Mouse (Mus musculus): ENCODE data around the gene Yif1b.

- TF ChIP-seq CTCF (IDR thresholded peaks at IDR 0.05; ENCODE audit: low read depth) (no peak), EP300 (IDR thresholded peaks at IDR 0.05; ENCODE audit: low read depth) (no peak)
Observed at GRCm38 (mm10) chr7:29280801-29281200, 42.7 kb downstream of the Yif1b start.

Data from heart, postnatal 0 days (tissue).